Mouse (Mus musculus): Measurements from ENCODE around the gene Map7. TPM values are rescaled to one million over a fixed set of nuclear protein-coding genes. Genes with fewer than 3 reads are reported as not detected.

Map7 gene
- total and polyA plus RNA-seq, 2 experiments, result 11.1 to 13.7 TPM

DNA sequence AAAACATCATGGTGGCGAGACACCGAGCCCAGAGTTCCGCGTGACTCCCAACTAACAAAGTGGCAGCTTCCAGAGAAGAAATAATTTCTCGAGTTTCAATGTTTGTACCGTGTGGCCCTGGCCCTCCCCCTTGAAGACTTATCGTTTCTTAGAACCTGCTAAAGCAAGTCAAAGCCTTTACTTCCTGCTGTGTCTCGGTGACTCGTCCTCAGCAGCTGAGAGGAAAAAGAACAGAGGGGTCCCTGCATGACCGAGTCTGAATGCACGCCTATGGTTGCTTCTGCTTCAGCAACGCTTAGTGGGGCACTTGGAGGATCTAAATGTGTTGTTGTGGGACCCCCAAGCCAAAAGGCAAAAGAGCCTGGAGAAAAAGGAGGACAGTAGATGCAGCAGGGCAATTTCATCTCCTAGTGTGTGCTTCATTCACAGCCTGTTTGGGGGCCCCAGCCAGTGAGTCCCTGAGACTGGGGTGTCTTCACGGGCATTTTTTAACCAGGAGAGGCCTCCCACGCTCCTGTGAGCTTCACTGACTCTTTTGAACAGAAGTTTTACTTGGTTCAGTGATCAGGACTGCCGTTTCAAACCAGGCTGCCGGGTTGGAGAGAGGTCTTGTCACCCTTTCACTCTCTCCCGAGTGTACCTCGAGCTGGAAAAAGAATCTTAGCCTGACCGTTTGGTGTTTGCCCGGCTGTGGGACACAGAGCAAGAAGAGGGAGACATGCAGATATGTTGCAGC, 56.6 kb downstream of the Map7 start:
- Histone ChIP-seq H3K79me2 (ENCODE audit: control insufficient read depth, insufficient read depth, low read length) (peaks cover 28% of the 10 kb centered on the region), H3K27me3 (ENCODE audit: control insufficient read depth, insufficient read depth, low read length) (no peaks in the 10 kb centered on the region), H3K4me1 (ENCODE audit: control insufficient read depth, insufficient read depth, low read length) (peaks cover 29% of the 10 kb centered on the region), H3K27ac (replicated peaks; ENCODE audit: insufficient read depth, low read depth, low read length) (no peak overlapping the region), H3K4me3 (ENCODE audit: insufficient read depth, low read depth, low read length) (no peak overlapping the region), H3K36me3 (ENCODE audit: control insufficient read depth, insufficient read depth, low read length) (no peaks in the 10 kb centered on the region), H3K9ac (ENCODE audit: low read depth, low read length) (no peak overlapping the region)
- no peak for DNase-seq (ENCODE audit: extremely low read depth, low read depth, low spot score)
- WGBS, result 78% methylated on average over 20 of the region's 20 CpGs
- TF ChIP-seq POLR2A (IDR thresholded peaks at IDR 0.05; ENCODE audit: extremely low read depth, insufficient read depth, low read length) (no peak), CTCF (IDR thresholded peaks at IDR 0.05; ENCODE audit: low read depth, low read length) (no peak)

GRCm38 (mm10) chr10:20206966-20207365, 58.7 kb downstream of the Map7 start:
- WGBS, result 91% methylated on average over 7 of the region's 7 CpGs
- Histone ChIP-seq H3K79me2 (ENCODE audit: control insufficient read depth, insufficient read depth, low read length) (peaks cover 34% of the 10 kb centered on the region), H3K4me1 (ENCODE audit: control insufficient read depth, insufficient read depth, low read length) (peaks cover 18% of the 10 kb centered on the region), H3K4me3 (ENCODE audit: insufficient read depth, low read depth, low read length) (no peak overlapping the region), H3K36me3 (ENCODE audit: control insufficient read depth, insufficient read depth, low read length) (no peaks in the 10 kb centered on the region), H3K27me3 (ENCODE audit: control insufficient read depth, insufficient read depth, low read length) (no peaks in the 10 kb centered on the region), H3K27ac (replicated peaks; ENCODE audit: insufficient read depth, low read depth, low read length) (no peak overlapping the region), H3K9ac (ENCODE audit: low read depth, low read length) (no peak overlapping the region)
- TF ChIP-seq POLR2A (IDR thresholded peaks at IDR 0.05; ENCODE audit: extremely low read depth, insufficient read depth, low read length), result no peak
- no peak for TF ChIP-seq CTCF (IDR thresholded peaks at IDR 0.05; ENCODE audit: low read depth, low read length)
- no peak for DNase-seq (ENCODE audit: extremely low read depth, low read depth, low spot score)

GRCm38 (mm10) chr10:20209609-20210341, 61.5 kb downstream of the Map7 start:
- Histone ChIP-seq H3K79me2 (ENCODE audit: control insufficient read depth, insufficient read depth, low read length) (peaks cover 24% of the 10 kb centered on the region), H3K9ac (ENCODE audit: low read depth, low read length) (no peak overlapping the region), H3K4me1 (ENCODE audit: control insufficient read depth, insufficient read depth, low read length) (peaks cover 16% of the 10 kb centered on the region), H3K27me3 (ENCODE audit: control insufficient read depth, insufficient read depth, low read length) (no peaks in the 10 kb centered on the region), H3K4me3 (ENCODE audit: insufficient read depth, low read depth, low read length) (no peak overlapping the region), H3K27ac (replicated peaks; ENCODE audit: insufficient read depth, low read depth, low read length) (no peak overlapping the region), H3K36me3 (ENCODE audit: control insufficient read depth, insufficient read depth, low read length) (no peaks in the 10 kb centered on the region)
- no peak for TF ChIP-seq CTCF (IDR thresholded peaks at IDR 0.05; ENCODE audit: low read depth, low read length)
- TF ChIP-seq POLR2A (IDR thresholded peaks at IDR 0.05; ENCODE audit: extremely low read depth, insufficient read depth, low read length), result no peak
- DNase-seq (ENCODE audit: extremely low read depth, low read depth, low spot score), result no peak
- 84% methylated on average over 5 of the region's 5 CpGs for WGBS

- DNase-seq (ENCODE audit: extremely low read depth, low read depth, low spot score), result no peak
- no peak for TF ChIP-seq CTCF (IDR thresholded peaks at IDR 0.05; ENCODE audit: low read depth, low read length)
- peaks cover 26% of the 10 kb centered on the region for H3K79me2 ChIP-seq (ENCODE audit: control insufficient read depth, insufficient read depth, low read length)
- peaks cover 11% of the 10 kb centered on the region for H3K4me1 ChIP-seq (ENCODE audit: control insufficient read depth, insufficient read depth, low read length)
- no peak overlapping the region for H3K27ac ChIP-seq (replicated peaks; ENCODE audit: insufficient read depth, low read depth, low read length)
- H3K36me3 ChIP-seq (ENCODE audit: control insufficient read depth, insufficient read depth, low read length), result no peaks in the 10 kb centered on the region
- H3K4me3 ChIP-seq (ENCODE audit: insufficient read depth, low read depth, low read length), result no peak overlapping the region
- WGBS, result 83% methylated on average over 4 of the region's 4 CpGs
- no peak overlapping the region for H3K9ac ChIP-seq (ENCODE audit: low read depth, low read length)
- H3K27me3 ChIP-seq (ENCODE audit: control insufficient read depth, insufficient read depth, low read length), result no peaks in the 10 kb centered on the region
Observed at GRCm38 (mm10) chr10:20214418-20214817, 66.1 kb downstream of the Map7 start.

GRCm38 (mm10) chr10:20216982-20217381, 68.7 kb downstream of the Map7 start:
- H3K36me3 ChIP-seq (ENCODE audit: control insufficient read depth, insufficient read depth, low read length), result no peaks in the 10 kb centered on the region
- no peaks in the 10 kb centered on the region for H3K27me3 ChIP-seq (ENCODE audit: control insufficient read depth, insufficient read depth, low read length)
- no peak overlapping the region for H3K9ac ChIP-seq (ENCODE audit: low read depth, low read length)
- TF ChIP-seq CTCF (IDR thresholded peaks at IDR 0.05; ENCODE audit: low read depth, low read length), result no peak
- no peak for TF ChIP-seq POLR2A (IDR thresholded peaks at IDR 0.05; ENCODE audit: extremely low read depth, insufficient read depth, low read length)
- H3K4me1 ChIP-seq (ENCODE audit: control insufficient read depth, insufficient read depth, low read length), result peaks cover 21% of the 10 kb centered on the region
- peaks cover 23% of the 10 kb centered on the region for H3K79me2 ChIP-seq (ENCODE audit: control insufficient read depth, insufficient read depth, low read length)
- WGBS, result 83% methylated on average over 6 of the region's 6 CpGs
- H3K4me3 ChIP-seq (ENCODE audit: insufficient read depth, low read depth, low read length), result no peak overlapping the region
- H3K27ac ChIP-seq (replicated peaks; ENCODE audit: insufficient read depth, low read depth, low read length), result no peak overlapping the region
- no peak for DNase-seq (ENCODE audit: extremely low read depth, low read depth, low spot score)

DNA sequence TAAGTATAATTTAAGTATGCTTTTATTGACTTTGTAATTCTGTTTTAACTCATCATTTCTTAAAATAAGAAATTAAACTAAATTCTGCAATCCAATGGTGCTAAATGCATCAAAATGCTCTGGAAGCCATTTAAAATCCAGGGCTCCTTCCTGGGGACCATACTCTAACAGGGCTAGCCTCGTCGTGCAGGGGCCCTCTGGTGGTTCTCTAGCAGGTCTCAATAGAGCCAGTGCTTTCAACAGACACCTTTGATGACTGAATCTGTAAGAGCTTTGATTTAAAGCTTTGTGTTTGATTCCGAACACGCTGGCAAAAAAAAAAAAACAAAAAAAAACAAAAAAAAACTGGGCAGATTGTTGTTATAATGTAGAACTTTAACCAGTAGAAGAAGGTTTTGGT, 70.6 kb downstream of the Map7 start:
- Histone ChIP-seq H3K27me3 (ENCODE audit: control insufficient read depth, insufficient read depth, low read length) (no peaks in the 10 kb centered on the region), H3K79me2 (ENCODE audit: control insufficient read depth, insufficient read depth, low read length) (peaks cover 24% of the 10 kb centered on the region), H3K36me3 (ENCODE audit: control insufficient read depth, insufficient read depth, low read length) (no peaks in the 10 kb centered on the region), H3K4me3 (ENCODE audit: insufficient read depth, low read depth, low read length) (no peak overlapping the region), H3K27ac (replicated peaks; ENCODE audit: insufficient read depth, low read depth, low read length) (no peak overlapping the region), H3K9ac (ENCODE audit: low read depth, low read length) (no peak overlapping the region), H3K4me1 (ENCODE audit: control insufficient read depth, insufficient read depth, low read length) (peaks cover 21% of the 10 kb centered on the region)
- DNase-seq (ENCODE audit: extremely low read depth, low read depth, low spot score), result no peak
- TF ChIP-seq POLR2A (IDR thresholded peaks at IDR 0.05; ENCODE audit: extremely low read depth, insufficient read depth, low read length) (no peak), CTCF (IDR thresholded peaks at IDR 0.05; ENCODE audit: low read depth, low read length) (no peak)
- WGBS, result 93% methylated on average over 4 of the region's 4 CpGs

Data from liver, adult 2 months (tissue).